Mouse (Mus musculus): ENCODE data around the gene Mcrip1. TPM values are rescaled to one million over a fixed set of nuclear protein-coding genes. Genes with fewer than 3 reads are reported as not detected.

Gene Mcrip1
- polyA plus RNA-seq, 1 experiment from 2014 or later: 139 TPM

DNA sequence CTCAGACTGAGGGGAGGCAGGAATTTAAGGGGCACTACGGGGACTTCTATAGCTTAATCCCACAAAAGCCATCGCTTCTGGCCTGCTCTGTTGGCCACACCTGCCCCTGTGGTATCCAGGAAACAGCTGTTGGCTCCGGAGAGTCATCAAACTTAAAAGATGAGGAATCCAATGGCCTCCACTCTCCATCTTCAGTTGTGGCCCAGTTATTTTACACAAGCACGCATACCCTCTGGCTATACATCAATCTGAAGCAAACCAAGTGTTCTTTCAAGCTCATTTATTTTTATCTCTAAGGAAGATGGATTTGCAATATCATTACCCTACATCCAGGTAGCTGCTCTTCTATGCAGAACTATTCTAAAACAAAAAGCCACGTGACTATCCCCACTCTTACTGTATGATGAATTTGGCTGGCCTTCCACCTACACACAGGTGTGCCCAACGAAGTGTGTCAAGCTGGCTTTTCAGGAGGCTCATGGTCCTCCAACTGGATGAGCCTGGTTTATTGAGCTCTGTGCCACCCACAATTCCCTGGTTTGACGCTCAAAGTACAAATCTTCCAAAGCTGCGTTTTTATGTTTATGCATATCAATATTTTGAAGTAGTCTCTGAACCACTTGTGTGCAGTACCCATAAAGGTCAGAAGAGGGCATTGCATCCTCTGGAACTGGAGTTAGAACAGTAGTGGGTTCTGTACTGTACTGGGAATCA, 32.9 kb upstream of the Mcrip1 start:
- Histone ChIP-seq H3K4me2 (ENCODE audit: low read depth, low read length) (peak overlapping the region; percentile 94), H3K9me3 (replicated peaks; ENCODE audit: control insufficient read depth, low read length) (peaks cover 3% of the 10 kb centered on the region; the same call in 1 of the 2 replicates), H3K27me3 (ENCODE audit: control insufficient read depth, insufficient read depth, low read length) (no peaks in the 10 kb centered on the region), H3K4me1 (ENCODE audit: control insufficient read depth, insufficient read depth, low read length) (peaks cover 20% of the 10 kb centered on the region), H3K27ac (ENCODE audit: low read length) (peak overlapping the region; percentile 92), H3K36me3 (ENCODE audit: control insufficient read depth, insufficient read depth) (peaks cover 46% of the 10 kb centered on the region), H3K4me3 (ENCODE audit: low read length) (peak overlapping the region; percentile 92), H3K9ac (ENCODE audit: low read length) (peak overlapping the region; percentile 95)
- WGBS: 78% methylated on average over 8 of the region's 8 CpGs
- ATAC-seq (replicated peaks; ENCODE audit: extremely low read depth, insufficient read depth, low FRiP score): no peak

DNA sequence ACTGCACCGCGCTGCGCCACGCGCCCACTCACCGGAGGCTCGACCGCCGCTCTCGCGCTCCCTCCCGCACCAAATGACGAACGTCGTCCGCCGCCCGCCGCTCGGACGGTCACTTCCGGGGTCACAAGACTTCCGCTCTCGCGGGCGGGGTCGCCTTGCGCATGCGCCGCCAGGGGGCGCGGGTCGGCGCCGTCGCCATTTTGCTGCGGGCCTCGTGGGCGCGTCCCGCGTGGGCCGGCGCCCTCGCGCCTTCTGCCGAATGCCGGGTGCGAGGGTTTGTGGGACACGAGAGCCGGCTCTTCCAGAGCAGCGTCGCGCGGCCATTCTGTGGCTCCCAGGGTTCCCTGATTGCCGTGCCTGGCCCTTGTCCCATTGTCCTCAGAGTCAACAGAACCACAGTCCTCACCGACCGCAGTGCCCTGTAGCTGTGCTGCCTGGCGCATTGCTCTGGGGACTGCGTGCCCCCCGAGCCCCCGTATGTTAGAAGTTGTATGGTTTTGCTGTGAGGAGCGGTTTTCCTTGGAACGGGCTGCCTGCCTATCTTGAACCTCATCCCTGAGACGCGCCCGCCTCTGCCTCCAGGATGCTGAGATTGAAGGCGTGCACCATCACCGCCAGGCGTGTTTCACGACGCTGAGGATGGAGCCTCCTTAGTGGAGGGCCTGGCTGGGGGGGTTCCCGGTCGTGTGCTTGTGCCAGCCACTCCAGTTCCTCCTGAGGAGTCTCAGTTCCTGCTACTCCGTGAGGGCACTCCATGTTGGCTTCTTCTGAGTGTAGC, 32.2 kb upstream of the Mcrip1 start, which contains the start of gene Arhgdia:
Gene Arhgdia, minus strand, starts transcription at position 135 of the 778 bp plus-strand sequence.
- no peaks in the 10 kb centered on the region for H3K27me3 ChIP-seq (ENCODE audit: control insufficient read depth, insufficient read depth, low read length)
- peak within 1 kb of the TSS; percentile 95 for H3K4me2 ChIP-seq (ENCODE audit: low read depth, low read length)
- ATAC-seq (replicated peaks; ENCODE audit: extremely low read depth, insufficient read depth, low FRiP score): peak; percentile 78
- 4% methylated on average over 74 of the region's 75 CpGs for WGBS
- peaks cover 20% of the 10 kb centered on the region for H3K4me1 ChIP-seq (ENCODE audit: control insufficient read depth, insufficient read depth, low read length)
- peak within 1 kb of the TSS; percentile 95 for H3K9ac ChIP-seq (ENCODE audit: low read length)
- peak within 1 kb of the TSS; percentile 92 for H3K27ac ChIP-seq (ENCODE audit: low read length)
- peaks cover 42% of the 10 kb centered on the region for H3K36me3 ChIP-seq (ENCODE audit: control insufficient read depth, insufficient read depth)
- peaks cover 3% of the 10 kb centered on the region; the same call in 1 of the 2 replicates for H3K9me3 ChIP-seq (replicated peaks; ENCODE audit: control insufficient read depth, low read length)
- peak within 1 kb of the TSS; percentile 92 for H3K4me3 ChIP-seq (ENCODE audit: low read length)

DNA sequence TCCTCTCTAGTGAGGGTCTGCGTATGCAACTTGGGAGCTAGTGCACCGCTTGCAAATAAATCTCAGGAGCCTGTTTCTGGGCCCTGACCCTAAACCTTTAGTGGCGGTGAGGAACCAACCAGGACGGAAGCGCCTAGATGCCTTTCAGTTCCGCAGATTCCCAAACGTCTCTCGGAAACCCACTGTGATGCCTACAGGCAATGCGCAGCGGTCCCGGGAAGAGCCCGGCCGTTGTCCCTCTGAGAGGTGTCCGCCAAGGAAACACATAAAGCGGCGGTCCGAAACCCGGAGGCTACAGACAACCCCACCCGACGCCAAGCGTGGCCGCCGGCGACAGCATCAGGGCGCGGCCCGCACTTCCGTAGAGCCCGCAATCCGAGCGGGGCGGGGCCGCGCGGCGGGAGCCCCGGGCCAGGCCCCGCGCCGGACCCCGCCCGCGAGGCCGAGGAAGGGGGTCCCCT, 31.4 kb upstream of the Mcrip1 start:
- Histone ChIP-seq H3K4me3 (ENCODE audit: low read length) (peak overlapping the region; percentile 92), H3K36me3 (ENCODE audit: control insufficient read depth, insufficient read depth) (peaks cover 36% of the 10 kb centered on the region), H3K9ac (ENCODE audit: low read length) (peak overlapping the region; percentile 95), H3K4me1 (ENCODE audit: control insufficient read depth, insufficient read depth, low read length) (peaks cover 20% of the 10 kb centered on the region), H3K27me3 (ENCODE audit: control insufficient read depth, insufficient read depth, low read length) (no peaks in the 10 kb centered on the region), H3K4me2 (ENCODE audit: low read depth, low read length) (peak overlapping the region; percentile 95), H3K27ac (ENCODE audit: low read length) (peak overlapping the region; percentile 92), H3K9me3 (replicated peaks; ENCODE audit: control insufficient read depth, low read length) (peaks cover 3% of the 10 kb centered on the region; the same call in 1 of the 2 replicates)
- 1% methylated on average over 43 of the region's 44 CpGs for WGBS
- peak; percentile 42 for ATAC-seq (replicated peaks; ENCODE audit: extremely low read depth, insufficient read depth, low FRiP score)

DNA sequence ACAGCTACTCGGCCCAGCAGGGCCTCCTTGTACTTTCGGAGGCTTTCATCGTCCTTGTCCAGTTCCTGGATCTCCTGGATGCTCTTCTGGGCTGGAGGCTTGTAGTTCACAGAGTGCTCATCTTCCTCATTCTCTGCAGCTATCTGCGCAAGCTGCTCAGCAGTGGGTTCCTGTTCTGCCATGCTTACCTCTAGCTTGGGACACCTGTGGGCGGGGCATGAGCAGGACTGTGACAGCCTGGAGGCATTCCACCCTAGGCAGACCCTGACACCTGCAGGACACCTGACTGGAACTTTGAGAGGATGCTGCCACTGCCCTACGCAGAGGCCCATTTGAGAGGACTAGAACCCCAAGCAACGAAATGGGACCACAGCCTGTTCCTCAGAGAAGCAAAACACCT, 30.7 kb upstream of the Mcrip1 start:
- no peaks in the 10 kb centered on the region for H3K27me3 ChIP-seq (ENCODE audit: control insufficient read depth, insufficient read depth, low read length)
- H3K4me1 ChIP-seq (ENCODE audit: control insufficient read depth, insufficient read depth, low read length): peaks cover 20% of the 10 kb centered on the region
- H3K27ac ChIP-seq (ENCODE audit: low read length): peak overlapping the region; percentile 92
- peak overlapping the region; percentile 92 for H3K4me3 ChIP-seq (ENCODE audit: low read length)
- H3K36me3 ChIP-seq (ENCODE audit: control insufficient read depth, insufficient read depth): peaks cover 31% of the 10 kb centered on the region
- peaks cover 3% of the 10 kb centered on the region; the same call in 1 of the 2 replicates for H3K9me3 ChIP-seq (replicated peaks; ENCODE audit: control insufficient read depth, low read length)
- H3K4me2 ChIP-seq (ENCODE audit: low read depth, low read length): peak overlapping the region; percentile 95
- 47% methylated on average over 7 of the region's 7 CpGs for WGBS
- no peak for ATAC-seq (replicated peaks; ENCODE audit: extremely low read depth, insufficient read depth, low FRiP score)
- H3K9ac ChIP-seq (ENCODE audit: low read length): peak overlapping the region; percentile 95

DNA sequence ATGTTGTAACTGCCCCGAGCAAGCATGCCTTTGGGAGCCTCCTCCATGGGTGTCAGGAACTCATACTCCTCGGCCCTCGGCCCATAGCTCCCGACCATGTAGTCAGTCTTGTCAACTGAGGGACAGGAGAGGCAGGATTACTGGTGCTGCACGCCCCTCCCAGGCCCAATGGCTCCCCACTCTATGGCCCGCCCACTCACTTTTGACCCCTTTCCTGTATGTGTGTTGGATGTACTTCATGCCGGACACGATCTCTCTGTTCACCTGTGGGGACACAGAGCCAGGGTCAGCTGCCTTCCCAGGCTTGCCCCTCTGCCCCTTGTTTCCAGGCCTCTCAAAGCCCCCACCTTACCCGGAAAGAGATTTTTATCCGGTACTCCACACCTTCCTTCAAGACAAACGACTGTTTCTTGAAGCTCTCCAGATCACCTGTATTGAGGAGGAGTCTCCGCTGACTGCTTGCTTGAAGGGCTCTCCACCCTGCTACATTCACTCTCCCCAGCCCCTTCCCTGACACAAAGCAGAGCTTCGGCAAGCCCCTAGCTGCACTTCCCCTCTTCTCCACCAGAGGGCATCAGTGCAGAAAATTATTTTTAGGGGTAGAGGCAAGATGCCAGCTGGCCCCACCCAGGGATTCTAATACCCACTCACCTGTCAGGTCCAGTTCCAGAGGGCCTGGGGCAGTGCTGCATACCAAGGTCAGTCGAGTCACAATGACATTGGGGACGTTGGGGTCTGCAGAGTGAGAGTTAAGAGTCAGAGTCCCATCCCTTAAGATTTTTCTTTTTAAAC, 30.0 kb upstream of the Mcrip1 start:
- peaks cover 3% of the 10 kb centered on the region; the same call in 1 of the 2 replicates for H3K9me3 ChIP-seq (replicated peaks; ENCODE audit: control insufficient read depth, low read length)
- no peaks in the 10 kb centered on the region for H3K27me3 ChIP-seq (ENCODE audit: control insufficient read depth, insufficient read depth, low read length)
- H3K36me3 ChIP-seq (ENCODE audit: control insufficient read depth, insufficient read depth): peaks cover 29% of the 10 kb centered on the region
- H3K9ac ChIP-seq (ENCODE audit: low read length): peak overlapping the region; percentile 95
- peaks cover 24% of the 10 kb centered on the region for H3K4me1 ChIP-seq (ENCODE audit: control insufficient read depth, insufficient read depth, low read length)
- peak overlapping the region; percentile 92 for H3K27ac ChIP-seq (ENCODE audit: low read length)
- no peak for ATAC-seq (replicated peaks; ENCODE audit: extremely low read depth, insufficient read depth, low FRiP score)
- H3K4me2 ChIP-seq (ENCODE audit: low read depth, low read length): peak overlapping the region; percentile 95
- WGBS: 49% methylated on average over 15 of the region's 15 CpGs
- peak overlapping the region; percentile 92 for H3K4me3 ChIP-seq (ENCODE audit: low read length)

DNA sequence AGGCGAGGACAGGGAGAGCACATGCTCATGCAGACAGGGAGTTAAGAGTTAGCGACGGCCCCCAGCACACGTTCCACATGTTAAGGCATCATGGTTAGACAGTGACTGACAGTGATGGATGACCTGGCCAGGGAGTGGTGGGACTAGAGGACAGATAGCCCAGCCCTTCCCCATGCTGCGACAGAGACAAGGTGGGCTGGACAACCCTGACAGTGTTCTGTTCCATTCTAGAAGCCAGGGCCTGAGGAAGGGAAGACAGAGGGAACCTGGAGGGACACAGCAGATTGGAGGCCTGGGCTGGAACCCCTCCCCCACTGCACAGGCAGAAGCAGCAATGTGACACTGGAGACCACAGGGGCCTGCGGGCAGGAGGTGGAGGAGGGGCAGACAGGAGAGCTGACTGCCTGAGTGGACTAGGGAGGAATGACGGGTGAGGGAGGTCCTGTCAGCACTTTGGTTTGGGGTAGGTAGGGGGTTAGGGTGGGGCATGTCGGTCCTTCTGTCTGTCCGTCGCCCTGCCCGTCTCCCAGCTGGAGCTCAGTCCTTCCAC, 29.2 kb upstream of the Mcrip1 start:
- WGBS: 61% methylated on average over 11 of the region's 11 CpGs
- Histone ChIP-seq H3K36me3 (ENCODE audit: control insufficient read depth, insufficient read depth) (peaks cover 23% of the 10 kb centered on the region), H3K4me3 (ENCODE audit: low read length) (no peak overlapping the region), H3K27ac (ENCODE audit: low read length) (no peak overlapping the region), H3K9me3 (replicated peaks; ENCODE audit: control insufficient read depth, low read length) (peaks cover under 1% of the 10 kb centered on the region; the same call in 1 of the 2 replicates), H3K4me2 (ENCODE audit: low read depth, low read length) (no peak overlapping the region), H3K27me3 (ENCODE audit: control insufficient read depth, insufficient read depth, low read length) (no peaks in the 10 kb centered on the region), H3K4me1 (ENCODE audit: control insufficient read depth, insufficient read depth, low read length) (peaks cover 29% of the 10 kb centered on the region), H3K9ac (ENCODE audit: low read length) (no peak overlapping the region; the same call in 1 of the 2 replicates)
- ATAC-seq (replicated peaks; ENCODE audit: extremely low read depth, insufficient read depth, low FRiP score): no peak

DNA sequence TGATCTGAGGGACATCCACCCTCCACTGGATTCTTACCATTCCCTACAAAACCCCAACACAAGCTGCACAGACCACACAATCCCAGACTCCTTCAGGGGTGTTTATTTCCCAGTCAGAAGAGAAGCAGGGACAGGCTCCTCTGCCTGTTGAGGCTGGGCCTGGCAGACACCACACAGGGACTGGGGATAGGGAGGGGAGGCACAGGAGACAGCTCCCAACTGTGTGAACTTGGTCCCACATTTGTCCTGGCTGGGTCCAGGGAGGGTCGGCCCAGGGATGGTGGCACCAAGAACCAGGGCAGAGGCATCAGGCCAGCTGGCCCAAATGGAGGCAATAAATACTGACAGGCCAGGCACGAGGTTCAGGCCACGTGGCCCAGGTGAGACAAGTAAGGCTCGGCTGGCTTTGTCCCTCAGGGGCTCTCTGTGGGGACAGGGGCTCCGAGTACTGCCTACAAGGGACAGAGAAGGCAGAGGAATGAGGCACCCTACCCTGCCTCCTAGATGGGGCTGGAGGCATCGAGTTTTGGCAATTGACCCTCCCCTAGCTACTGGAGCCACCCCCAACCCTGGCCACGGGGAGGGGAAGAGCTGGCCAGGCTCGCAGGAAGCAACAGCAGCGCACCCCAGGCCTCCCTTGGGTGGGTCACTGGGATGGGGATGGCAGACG, 28.6 kb upstream of the Mcrip1 start:
- Histone ChIP-seq H3K27ac (ENCODE audit: low read length) (no peak overlapping the region), H3K4me3 (ENCODE audit: low read length) (no peak overlapping the region), H3K27me3 (ENCODE audit: control insufficient read depth, insufficient read depth, low read length) (no peaks in the 10 kb centered on the region), H3K9ac (ENCODE audit: low read length) (no peak overlapping the region), H3K36me3 (ENCODE audit: control insufficient read depth, insufficient read depth) (peaks cover 22% of the 10 kb centered on the region), H3K9me3 (replicated peaks; ENCODE audit: control insufficient read depth, low read length) (no peaks in the 10 kb centered on the region), H3K4me2 (ENCODE audit: low read depth, low read length) (no peak overlapping the region), H3K4me1 (ENCODE audit: control insufficient read depth, insufficient read depth, low read length) (peaks cover 29% of the 10 kb centered on the region)
- 78% methylated on average over 10 of the region's 10 CpGs for WGBS
- ATAC-seq (replicated peaks; ENCODE audit: extremely low read depth, insufficient read depth, low FRiP score): no peak

Data from heart, embryonic 16.5 days (tissue).